Mouse (Mus musculus) heart, adult 8-10 months (tissue): Measurements from ENCODE around the gene Prdx2. TPM values are rescaled to one million over a fixed set of nuclear protein-coding genes. Genes with fewer than 3 reads are reported as not detected.

Experiments used
- DNase-seq: peaks from one replicate; pipeline ENCODE4 v3.0.0; 2022; ENCODE audit warnings: low spot score
- total RNA-seq, 4 experiments: library from RNA; stranded (reverse); gene quantifications; 2 replicates each; pipeline ENCODE4 v1.2.4; 2022

The Prdx2 gene
- total RNA-seq, 4 experiments from 2014 or later: 644 to 711 (median 676) TPM

GRCm38 (mm10) chr8:84978248-84978940 is 9.0 kb downstream of the Prdx2 start, which contains the start of gene Junb:
Junb (minus strand) TSS chr8:84978718.
- DNase-seq: peak; percentile 98

- peak; percentile 94 for DNase-seq
These were observed 10.4 kb downstream of the Prdx2 start for GRCm38 (mm10) chr8:84979599-84980421.

- peak; percentile 87 for DNase-seq
These were observed 11.4 kb downstream of the Prdx2 start for GRCm38 (mm10) chr8:84980622-84981358.

- no peak for DNase-seq
These were observed 12.5 kb downstream of the Prdx2 start for GRCm38 (mm10) chr8:84981644-84982498.

GRCm38 (mm10) chr8:84982499-84983011 is 13.2 kb downstream of the Prdx2 start:
- no peak for DNase-seq

GRCm38 (mm10) chr8:84984294-84985048 is 15.1 kb downstream of the Prdx2 start:
- peak; percentile 62 for DNase-seq

- DNase-seq: no peak
These were observed 15.8 kb downstream of the Prdx2 start for GRCm38 (mm10) chr8:84985049-84985683.

- peak; percentile 89 for DNase-seq
These were observed 16.4 kb downstream of the Prdx2 start for GRCm38 (mm10) chr8:84985684-84986378.

GRCm38 (mm10) chr8:84986379-84986945 is 17.1 kb downstream of the Prdx2 start:
- no peak for DNase-seq

- no peak for DNase-seq
These were observed 18.0 kb downstream of the Prdx2 start for GRCm38 (mm10) chr8:84987388-84987787.

GRCm38 (mm10) chr8:84987903-84988302 is 18.5 kb downstream of the Prdx2 start:
- no peak for DNase-seq

GRCm38 (mm10) chr8:84989311-84989731 is 19.9 kb downstream of the Prdx2 start:
- peak; percentile 70 for DNase-seq

- peak; percentile 96 for DNase-seq
These were observed 20.4 kb downstream of the Prdx2 start for GRCm38 (mm10) chr8:84989810-84990209.

- DNase-seq: peak; percentile 97
These were observed 21.0 kb downstream of the Prdx2 start, which contains the start of gene Hook2 for GRCm38 (mm10) chr8:84990349-84990748. Hook2 (plus strand) TSS chr8:84990603.

- DNase-seq: no peak
These were observed 21.4 kb downstream of the Prdx2 start for GRCm38 (mm10) chr8:84990836-84991235.

- no peak for DNase-seq
These were observed 25.0 kb downstream of the Prdx2 start for GRCm38 (mm10) chr8:84994375-84994774.

GRCm38 (mm10) chr8:84995680-84996079 is 26.3 kb downstream of the Prdx2 start:
- no peak for DNase-seq

- no peak for DNase-seq
These were observed 27.6 kb downstream of the Prdx2 start for GRCm38 (mm10) chr8:84996978-84997377.
